Mouse (Mus musculus) intestine, postnatal 0 days (tissue): ENCODE results near the gene Nlk. TPM values are rescaled to one million over a fixed set of nuclear protein-coding genes. Genes with fewer than 3 reads are reported as not detected.

ENCODE experiments used
- ATAC-seq: fragments of 200-750 bp; cut with Nextera tagmentation; 2 replicates; pipeline ENCODE4 v1.8.0; 2017; ENCODE audit warnings: mild to moderate bottlenecking, moderate TSS enrichment, moderate library complexity
- H3K27ac ChIP-seq: fragments of 300-500 bp; sonication (generic); 2 replicates; pipeline ENCODE4 v1.5.1; 2014; ENCODE audit warnings: mild to moderate bottlenecking, low read depth, low read length, moderate library complexity
- H3K27me3 ChIP-seq: fragments of 300-500 bp; sonication (generic); replicated peaks from 2 replicates; pipeline ENCODE4 v1.6.1; 2014; ENCODE audit warnings: low read length, mixed read lengths; ENCODE audit not compliant: control insufficient read depth, insufficient read depth
- H3K36me3 ChIP-seq: fragments of 300-500 bp; sonication (generic); 2 replicates; pipeline ENCODE4 v1.6.1; 2014; ENCODE audit warnings: mild to moderate bottlenecking, moderate library complexity; ENCODE audit not compliant: control insufficient read depth, insufficient read depth
- H3K4me1 ChIP-seq: fragments of 300-500 bp; sonication (generic); replicated peaks from 2 replicates; pipeline ENCODE4 v1.6.1; 2014; ENCODE audit warnings: antibody characterized with exemption, low read length, mixed read lengths; ENCODE audit not compliant: control insufficient read depth, insufficient read depth
- H3K4me2 ChIP-seq: fragments of 300-500 bp; sonication (generic); replicated peaks from 2 replicates; pipeline ENCODE4 v1.6.1; 2014; ENCODE audit warnings: low read depth, mild to moderate bottlenecking, moderate library complexity
- H3K4me3 ChIP-seq: fragments of 300-500 bp; sonication (generic); 2 replicates; pipeline ENCODE4 v1.5.1; 2014; ENCODE audit warnings: low read depth, low read length
- H3K9ac ChIP-seq: fragments of 300-500 bp; sonication (generic); 2 replicates; pipeline ENCODE4 v1.6.1; 2014; ENCODE audit warnings: mild to moderate bottlenecking, low read depth, low read length
- H3K9me3 ChIP-seq: fragments of 300-500 bp; sonication (generic); 2 replicates; pipeline ENCODE4 v1.6.1; 2016; ENCODE audit warnings: mixed run types; ENCODE audit not compliant: control insufficient read depth
- CTCF ChIP-seq: sonication (generic); IDR thresholded peaks from 2 replicates; pipeline ENCODE4 v1.5.1; 2016; ENCODE audit warnings: low read depth, mild to moderate bottlenecking, control low read depth, antibody characterized with exemption, moderate library complexity
- WGBS: fragments of 180-500 bp; shearing (Covaris S2); extraction: QIAGEN DNeasy Blood & Tissue Kit; methylation state at CpG from one replicate; pipeline ENCODE4 v1.1.7; 2014; 5-methylcytosine and 5-hydroxymethylcytosine counted together
- polyA plus RNA-seq: library from polyadenylated mRNA; unstranded; fragments of >200 nt; fragmentation: Nextera tagmentation; extraction: Ambion mirVana; gene quantifications from 2 replicates; pipeline ENCODE4 v1.2.1, GENCODE M21; 2015

Nlk gene
- polyA plus RNA-seq, 1 experiment from 2014 or later, result 14.2 TPM

- Histone ChIP-seq H3K4me1 (0 out of 2 replicates have a peak, but pooled peaks cover 8% of the 10 kb centered on the region), H3K4me2 (no peak overlapping the region), H3K9me3 (no peaks in the 10 kb centered on the region), H3K27me3 (no peaks in the 10 kb centered on the region), H3K36me3 (peaks cover 49% of the 10 kb centered on the region), H3K27ac (no peak overlapping the region), H3K4me3 (no peak overlapping the region), H3K9ac (no peak overlapping the region)
- ATAC-seq, result no peak
- TF ChIP-seq CTCF, result no peak
- 66% methylated on average over 6 of the region's 6 CpGs for WGBS
Observed at GRCm38 (mm10) chr11:78531046-78531445, 166.1 kb downstream of the Nlk start.

GRCm38 (mm10) chr11:78530001-78530400, 167.2 kb downstream of the Nlk start:
- Histone ChIP-seq H3K4me1 (0 out of 2 replicates have a peak, but pooled peaks cover 6% of the 10 kb centered on the region), H3K36me3 (peaks cover 60% of the 10 kb centered on the region), H3K4me2 (no peak overlapping the region), H3K27me3 (no peaks in the 10 kb centered on the region), H3K9ac (no peak overlapping the region), H3K4me3 (no peak overlapping the region), H3K9me3 (no peaks in the 10 kb centered on the region), H3K27ac (no peak overlapping the region)
- no peak for ATAC-seq
- WGBS, result 92% methylated on average over 12 of the region's 12 CpGs
- TF ChIP-seq CTCF, result no peak

GRCm38 (mm10) chr11:78528714-78529113, 168.5 kb downstream of the Nlk start:
- Histone ChIP-seq H3K27ac (no peak overlapping the region), H3K4me2 (no peak overlapping the region)

GRCm38 (mm10) chr11:78524838-78525237, 172.3 kb downstream of the Nlk start:
- H3K4me3 ChIP-seq, result no peak overlapping the region
- 76% methylated on average over 2 of the region's 2 CpGs for WGBS
- no peaks in the 10 kb centered on the region for H3K9me3 ChIP-seq
- H3K27ac ChIP-seq, result no peak overlapping the region
- H3K36me3 ChIP-seq, result peaks cover 91% of the 10 kb centered on the region
- H3K4me1 ChIP-seq, result no peaks in the 10 kb centered on the region
- no peak overlapping the region for H3K9ac ChIP-seq
- TF ChIP-seq CTCF, result no peak
- ATAC-seq, result no peak
- no peaks in the 10 kb centered on the region for H3K27me3 ChIP-seq
- no peak overlapping the region for H3K4me2 ChIP-seq

More at GRCm38 (mm10) chr11:78528714-78529113, 168.5 kb downstream of the Nlk start:
- H3K4me1 ChIP-seq, result no peaks in the 10 kb centered on the region
- no peaks in the 10 kb centered on the region for H3K9me3 ChIP-seq
- H3K4me3 ChIP-seq, result no peak overlapping the region
- no peak for ATAC-seq
- H3K27me3 ChIP-seq, result no peaks in the 10 kb centered on the region
- TF ChIP-seq CTCF, result no peak
- WGBS, result 92% methylated on average over 9 of the region's 9 CpGs
- H3K9ac ChIP-seq, result no peak overlapping the region
- H3K36me3 ChIP-seq, result peaks cover 72% of the 10 kb centered on the region

DNA sequence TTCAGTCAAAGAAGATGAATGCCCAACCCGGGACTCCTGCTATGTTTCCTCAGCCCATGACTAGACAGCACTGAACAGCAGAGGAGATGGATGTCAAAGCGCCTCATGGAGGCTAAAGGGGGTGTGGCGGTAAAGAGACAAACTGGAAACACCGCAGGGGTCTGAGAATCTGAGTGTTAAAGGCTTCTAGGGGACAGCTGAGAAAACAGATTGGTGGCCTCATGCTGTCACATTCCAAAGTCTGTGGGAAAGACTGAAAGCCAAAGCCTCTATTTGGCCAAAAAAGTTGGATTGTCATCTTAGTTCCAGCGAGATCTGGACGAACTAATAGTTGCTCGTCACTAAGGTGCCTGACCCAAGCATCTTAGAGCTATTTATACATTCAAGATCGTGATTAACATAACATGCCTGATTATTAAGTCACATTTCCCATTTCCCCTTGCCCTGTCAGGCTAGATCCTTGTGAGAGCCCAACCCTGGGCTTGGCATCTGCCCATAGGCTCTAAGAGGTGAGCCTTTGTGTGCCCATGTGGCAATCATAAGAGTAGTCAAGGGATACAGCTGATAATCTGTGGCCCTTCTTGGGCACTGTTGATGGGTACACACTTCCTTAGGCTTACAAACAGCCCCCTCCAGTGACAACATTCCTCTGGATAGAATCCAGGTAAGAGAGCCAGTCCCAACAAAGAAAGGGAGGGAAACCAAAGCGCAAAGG, 173.8 kb downstream of the Nlk start:
- no peak for ATAC-seq
- Histone ChIP-seq H3K9ac (no peak overlapping the region), H3K4me3 (no peak overlapping the region), H3K36me3 (peaks cover 90% of the 10 kb centered on the region), H3K27me3 (no peaks in the 10 kb centered on the region), H3K4me2 (no peak overlapping the region), H3K9me3 (no peaks in the 10 kb centered on the region), H3K27ac (no peak overlapping the region), H3K4me1 (no peaks in the 10 kb centered on the region)
- no peak for TF ChIP-seq CTCF
- 85% methylated on average over 9 of the region's 9 CpGs for WGBS

DNA sequence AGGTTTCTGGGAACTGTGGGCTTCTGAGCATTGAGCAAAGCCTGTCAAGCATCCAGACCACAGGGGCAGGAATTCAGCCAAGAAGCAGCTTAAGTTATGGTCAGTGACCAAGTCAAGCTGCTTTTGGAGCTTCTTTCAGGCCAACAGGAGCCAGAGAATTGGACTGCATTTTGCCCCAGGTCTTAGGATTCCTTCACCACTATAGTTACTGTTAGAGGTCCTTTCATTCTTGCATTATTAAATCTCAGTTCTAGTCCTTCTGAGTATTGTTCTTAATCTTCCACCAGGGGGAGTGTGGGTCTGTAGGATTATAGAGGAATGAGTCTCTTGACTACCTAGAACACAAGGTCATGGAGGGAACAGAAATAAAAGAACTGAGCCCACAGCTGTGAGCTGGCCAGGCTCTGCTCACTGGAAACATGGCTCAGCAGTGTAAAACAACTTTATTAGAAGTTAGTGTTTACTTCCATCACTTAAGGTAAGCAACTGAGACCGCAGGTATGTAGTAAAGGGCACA, 174.6 kb downstream of the Nlk start:
- H3K36me3 ChIP-seq, result peaks cover 90% of the 10 kb centered on the region
- H3K4me3 ChIP-seq, result no peak overlapping the region
- no peak overlapping the region for H3K9ac ChIP-seq
- no peaks in the 10 kb centered on the region for H3K27me3 ChIP-seq
- no peak overlapping the region for H3K27ac ChIP-seq
- no peak overlapping the region for H3K4me2 ChIP-seq
- no peaks in the 10 kb centered on the region for H3K9me3 ChIP-seq
- no peak for ATAC-seq
- no peaks in the 10 kb centered on the region for H3K4me1 ChIP-seq
- WGBS, result 91% methylated on average over 1 of the region's 1 CpGs
- peak; percentile 70 for TF ChIP-seq CTCF
